Mouse (Mus musculus): ENCODE results near the gene Dnajc3. TPM values are rescaled to one million over a fixed set of nuclear protein-coding genes. Genes with fewer than 3 reads are reported as not detected.
A peak's percentile ranks its signal among the peaks of the same experiment; 100 is the strongest.

The Dnajc3 gene
- total RNA-seq, 2 experiments from 2014 or later, result 21.3 to 53.3 TPM

DNA sequence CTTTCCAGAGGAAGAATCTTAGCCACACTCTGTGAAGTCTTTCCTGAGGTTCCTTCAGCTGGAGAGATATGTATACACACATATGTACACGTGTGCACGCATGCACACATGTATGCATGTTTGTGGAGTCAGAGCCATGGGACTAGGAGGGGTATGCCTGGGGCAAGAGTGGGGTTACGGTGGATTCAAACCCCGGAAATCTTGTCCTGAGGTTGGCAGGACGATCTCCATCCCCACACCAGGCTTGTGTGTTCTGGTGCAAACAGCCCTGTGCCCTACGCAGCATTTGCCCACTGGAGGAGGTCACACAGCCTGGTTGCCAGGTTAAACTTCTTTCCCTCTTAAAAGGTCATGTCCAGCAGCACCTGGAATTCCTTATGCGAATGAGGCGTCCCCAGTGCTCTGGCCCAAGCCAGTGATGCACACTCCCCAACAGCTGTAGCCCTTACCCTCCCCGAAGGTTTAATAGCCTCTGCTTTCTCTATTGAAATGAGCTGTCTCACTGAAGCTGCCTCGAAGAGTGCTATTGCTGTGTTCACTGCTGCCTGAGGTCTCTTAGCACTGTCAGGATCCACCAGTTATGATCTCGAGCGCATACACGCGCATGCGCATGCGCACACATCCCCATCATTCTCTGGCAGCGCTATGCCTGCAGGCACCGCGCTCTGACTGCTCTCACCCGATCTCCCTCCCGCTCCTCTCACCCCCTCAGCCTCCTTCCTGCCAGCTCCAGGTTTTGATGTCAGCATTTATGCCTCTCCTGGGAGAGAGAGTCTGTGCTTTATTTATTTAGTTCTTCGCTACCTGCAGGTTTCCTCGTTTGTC lies 75.0 kb downstream of the Dnajc3 start:
- ATAC-seq (replicated peaks; ENCODE audit: low FRiP score, low TSS enrichment, poor library complexity, severe bottlenecking), result peak; percentile 89

DNA sequence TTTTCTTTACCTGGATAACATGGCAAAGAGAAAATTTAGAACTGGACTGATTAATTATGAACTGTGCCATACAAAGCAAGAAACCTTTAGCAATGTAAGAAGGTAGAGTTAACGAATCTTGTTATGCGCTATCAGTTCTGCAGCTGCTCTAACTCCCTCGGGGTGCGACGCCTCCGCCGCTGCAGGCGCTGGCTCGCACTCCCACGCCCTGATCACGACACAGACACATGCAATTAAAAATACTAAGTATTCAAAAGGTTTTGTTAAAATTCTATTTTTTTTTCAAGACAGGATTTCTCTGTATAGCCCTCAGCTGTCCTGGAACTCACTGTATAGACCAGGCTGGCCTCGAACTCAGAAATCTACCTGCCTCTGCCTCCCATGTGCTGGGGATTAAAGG lies 75.8 kb downstream of the Dnajc3 start:
- no peak for ATAC-seq (replicated peaks; ENCODE audit: low FRiP score, low TSS enrichment, poor library complexity, severe bottlenecking)

DNA sequence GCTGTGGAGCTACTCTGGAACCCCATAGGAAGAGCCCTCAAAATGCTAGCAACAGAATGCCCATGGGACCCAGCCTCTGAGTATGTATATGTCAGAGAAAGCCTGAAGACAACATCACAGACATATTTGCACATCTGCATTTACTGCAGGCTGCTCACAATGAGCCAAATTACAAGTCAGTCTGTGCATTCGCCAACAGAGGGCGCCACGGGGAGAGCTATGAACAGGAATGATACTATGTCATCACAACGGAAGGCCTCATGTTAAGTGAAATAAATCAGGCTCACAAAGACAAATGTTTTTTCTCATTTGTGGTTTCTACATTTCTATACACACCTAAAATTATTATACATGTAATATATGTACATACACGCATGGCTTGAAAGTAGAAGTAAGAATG lies 88.1 kb downstream of the Dnajc3 start:
- peak; percentile 56; the same call in 1 of the 2 replicates for ATAC-seq (replicated peaks; ENCODE audit: low FRiP score, low TSS enrichment, poor library complexity, severe bottlenecking)

DNA sequence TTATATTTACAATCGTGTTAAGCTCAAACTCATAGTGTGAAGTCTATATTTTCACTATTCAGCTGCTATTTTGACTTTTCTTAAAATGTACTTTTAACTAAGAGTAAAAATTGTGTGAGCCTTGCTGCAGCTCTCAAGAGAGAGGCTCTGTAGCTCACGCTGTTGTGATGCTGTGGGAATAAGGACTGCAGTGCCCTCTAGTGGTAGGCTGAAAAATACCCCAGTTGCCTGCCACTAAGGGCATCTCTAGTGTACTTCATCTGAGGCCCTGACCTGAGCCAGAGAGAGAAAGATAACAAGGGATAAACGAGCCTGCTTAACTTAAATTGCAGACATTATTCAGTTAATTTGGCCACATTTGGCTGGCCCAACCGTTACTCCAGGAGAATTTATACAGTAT lies 89.4 kb downstream of the Dnajc3 start:
- peak; percentile 99 for ATAC-seq (replicated peaks; ENCODE audit: low FRiP score, low TSS enrichment, poor library complexity, severe bottlenecking)

DNA sequence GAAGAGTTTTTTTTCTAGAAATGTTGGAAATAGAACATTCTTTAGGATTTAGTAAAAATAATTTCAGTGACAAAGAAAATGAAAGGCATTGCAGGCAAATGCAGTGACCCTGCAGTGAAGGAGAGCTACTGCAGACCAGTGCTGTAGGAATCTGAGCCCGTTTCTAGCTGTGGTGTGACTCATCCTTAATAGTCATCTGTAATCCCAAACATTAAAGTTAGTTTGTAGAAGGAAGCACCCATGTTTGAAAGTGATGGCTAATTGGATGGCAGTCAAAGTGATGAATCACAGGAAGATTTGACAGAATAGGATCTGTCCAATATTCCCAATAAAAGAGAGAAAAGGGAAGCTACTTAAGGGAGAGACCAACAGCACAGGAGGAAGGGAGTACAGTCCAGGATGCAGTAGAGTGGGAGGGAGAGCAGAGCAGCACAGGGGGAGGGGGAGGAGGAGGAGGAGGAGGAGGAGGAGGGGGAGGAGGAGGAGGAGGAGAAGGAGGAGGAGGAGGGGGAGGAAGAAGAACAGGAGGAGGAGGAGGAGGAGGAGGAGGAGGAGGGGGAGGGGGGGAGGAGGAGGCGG lies 90.0 kb downstream of the Dnajc3 start:
- no peak for ATAC-seq (replicated peaks; ENCODE audit: low FRiP score, low TSS enrichment, poor library complexity, severe bottlenecking)

Other genes with a start within 250 kb of the Dnajc3 start
- gene Abcc4, start 231.8 kb upstream of the Dnajc3 start, total RNA-seq (2014; fragmentation: Nextera tagmentation), result 20.5 and 25.4 TPM in 2 replicates
- gene Abcc4, start 231.8 kb upstream of the Dnajc3 start, total RNA-seq (2017), result 12.2 and 15.6 TPM in 2 replicates
- gene Cldn10, start 150.1 kb upstream of the Dnajc3 start, total RNA-seq (2014; fragmentation: Nextera tagmentation), result 1.1 and 1.6 TPM in 2 replicates
- gene Cldn10, start 150.1 kb upstream of the Dnajc3 start, total RNA-seq (2017), result 0.46 and 4.5 TPM in 2 replicates
- 3.8 and 5.6 TPM in 2 replicates for gene Dzip1, start 12.5 kb upstream of the Dnajc3 start, total RNA-seq (2014; fragmentation: Nextera tagmentation)
- gene Dzip1, start 12.5 kb upstream of the Dnajc3 start, total RNA-seq (2017), result 0.76 and 2.8 TPM in 2 replicates
- 4.2 and 4.9 TPM in 2 replicates for gene Uggt2, start 161.5 kb downstream of the Dnajc3 start, total RNA-seq (2014; fragmentation: Nextera tagmentation)
- gene Uggt2, start 161.5 kb downstream of the Dnajc3 start, total RNA-seq (2017), result 1.3 and 10.3 TPM in 2 replicates
- gene Hs6st3, start 200.4 kb downstream of the Dnajc3 start, total RNA-seq (2014; fragmentation: Nextera tagmentation), result not detected in 2 replicates
- gene Hs6st3, start 200.4 kb downstream of the Dnajc3 start, total RNA-seq (2017), result not detected in 2 replicates